Mouse (Mus musculus): ENCODE results near the gene Mpdu1.
"Not testable (repeated sequence)": the region's sequence is repeated elsewhere in the genome, so short reads cannot be mapped to it uniquely, and the experiment has no call there.

The Mpdu1 gene

DNA sequence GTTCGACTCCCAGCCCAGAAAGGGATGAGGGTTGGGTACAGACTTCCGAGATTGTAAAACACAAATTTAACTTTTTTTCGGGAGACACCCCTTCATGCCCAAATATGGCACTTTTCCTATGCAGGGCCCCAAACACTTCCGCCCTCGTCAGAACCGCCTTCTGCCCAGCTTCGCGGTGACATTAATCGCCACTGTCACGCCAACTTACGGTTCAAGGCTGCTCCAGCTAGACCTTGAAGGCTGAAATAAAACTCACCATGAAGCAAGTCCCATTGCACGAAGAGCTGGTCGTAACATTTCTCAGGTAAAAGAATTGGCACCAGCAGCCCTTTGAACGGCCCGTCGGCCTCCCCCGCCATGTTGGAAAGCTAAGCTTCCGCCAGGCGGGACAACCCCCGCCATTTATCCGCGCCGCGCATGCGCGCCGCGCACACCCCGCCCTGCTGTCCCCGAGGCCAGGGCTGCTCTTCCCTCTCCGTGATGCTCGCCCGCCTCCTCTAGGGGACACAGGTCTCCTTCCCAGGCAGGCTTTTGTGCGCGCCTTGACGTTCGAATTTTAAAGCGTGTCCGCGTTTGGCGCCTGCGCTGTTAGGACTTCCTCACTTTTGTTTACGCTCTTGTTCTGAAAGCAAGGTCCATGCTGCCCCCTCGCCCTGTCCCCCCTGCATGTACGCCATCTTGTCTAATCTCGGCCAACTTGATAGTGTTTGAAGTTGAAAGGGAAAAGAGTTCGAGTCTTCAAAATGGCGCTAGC, at the start of gene Mpdu1:
TSS of gene Mpdu1 (minus strand) at position 430 of the 754 bp plus-strand sequence.
- peak; percentile 85 for DNase-seq (ENCODE audit: low spot score)

DNA sequence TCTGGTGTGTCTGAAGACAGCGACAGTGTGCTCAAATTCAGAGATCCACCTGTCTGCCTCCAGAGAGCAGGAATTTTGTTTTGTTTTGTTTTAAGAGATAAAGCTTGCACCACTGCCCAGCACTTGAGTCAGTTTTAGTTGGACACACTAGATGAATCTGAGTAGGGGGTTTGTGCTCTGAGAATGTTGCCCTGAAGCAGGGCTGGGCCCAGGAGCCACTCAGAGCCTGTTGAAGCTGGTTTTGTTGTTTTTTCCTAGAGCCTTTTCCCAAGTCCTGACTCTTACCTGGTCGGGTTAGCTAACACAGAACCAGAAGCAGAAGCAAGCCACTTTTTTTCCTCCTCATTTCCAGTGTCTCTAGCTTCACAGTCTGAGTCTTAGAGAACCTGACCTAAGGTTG, 48.6 kb upstream of the Mpdu1 start:
- DNase-seq (ENCODE audit: low spot score), result no peak

GRCm38 (mm10) chr11:69710470-69710869, 48.0 kb upstream of the Mpdu1 start:
- DNase-seq (ENCODE audit: low spot score), result no peak

DNA sequence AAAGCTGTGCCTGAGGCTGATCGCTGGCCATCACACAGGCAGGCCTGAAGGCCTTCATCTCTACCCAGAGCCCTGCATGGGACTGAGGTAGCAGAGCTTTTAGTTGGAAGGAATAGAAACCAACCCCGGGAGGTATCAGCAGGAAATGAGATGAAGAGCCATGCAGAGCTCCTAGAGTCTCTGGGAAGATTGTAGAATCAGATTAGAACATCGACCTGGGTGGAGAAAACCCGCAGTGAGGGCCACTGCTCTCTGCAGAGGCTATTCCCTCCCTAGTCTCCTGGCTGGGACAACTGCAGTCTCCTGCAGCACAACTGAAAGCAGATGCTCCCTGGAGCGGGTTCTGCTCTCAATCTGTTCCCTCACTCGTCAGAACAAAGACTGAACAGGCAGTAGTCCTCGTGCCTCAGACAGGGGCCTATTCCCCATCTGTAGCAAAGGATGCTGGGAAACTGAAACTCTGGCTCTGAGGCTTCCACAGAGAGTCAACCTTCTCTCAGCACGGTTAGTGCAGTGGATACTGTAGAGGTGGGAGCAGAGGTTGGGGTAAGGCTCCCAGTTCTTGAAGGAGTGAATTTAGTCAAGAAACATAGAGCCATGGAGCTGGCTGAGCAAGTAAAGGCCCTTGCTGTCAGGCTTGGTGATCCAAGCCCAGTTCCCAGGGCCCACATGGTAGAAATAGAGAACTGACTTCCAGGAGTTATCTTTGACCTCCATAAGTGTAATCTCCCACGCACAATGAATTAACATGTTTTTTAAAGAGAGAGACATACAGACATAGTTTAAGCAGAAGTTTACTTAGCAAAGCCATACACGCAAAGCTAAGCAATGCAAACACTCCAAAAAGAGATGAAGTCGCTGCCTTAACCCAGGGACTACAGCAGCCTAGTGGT, 47.4 kb upstream of the Mpdu1 start:
- DNase-seq (ENCODE audit: low spot score), result no peak

GRCm38 (mm10) chr11:69708614-69709265, 46.3 kb upstream of the Mpdu1 start:
- no peak for DNase-seq (ENCODE audit: low spot score)

DNA sequence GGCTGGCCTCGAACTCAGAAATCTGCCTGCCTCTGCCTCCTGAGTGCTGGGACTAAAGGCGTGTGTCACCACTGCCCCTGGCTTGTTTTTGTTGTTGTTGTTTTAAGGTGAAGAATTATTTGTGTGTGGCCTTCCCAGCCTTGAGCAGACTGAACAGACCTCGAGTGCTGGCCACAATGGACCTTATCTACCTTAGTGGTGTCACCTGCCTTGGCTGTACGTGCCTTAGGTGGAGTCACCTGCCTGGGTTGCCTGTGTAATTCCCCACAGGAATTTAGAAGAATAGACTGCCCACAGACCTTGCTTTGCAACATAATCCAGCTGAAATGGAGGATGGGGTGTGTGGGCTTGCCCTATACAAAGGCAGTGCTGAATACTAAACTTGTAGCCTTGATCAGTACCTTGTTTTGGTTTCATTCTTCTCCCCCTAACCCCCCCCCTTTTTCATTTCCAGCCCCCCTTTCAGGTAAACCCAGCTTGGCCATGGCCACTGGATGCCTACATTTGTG, 45.5 kb upstream of the Mpdu1 start:
- DNase-seq (ENCODE audit: low spot score), result no peak

DNA sequence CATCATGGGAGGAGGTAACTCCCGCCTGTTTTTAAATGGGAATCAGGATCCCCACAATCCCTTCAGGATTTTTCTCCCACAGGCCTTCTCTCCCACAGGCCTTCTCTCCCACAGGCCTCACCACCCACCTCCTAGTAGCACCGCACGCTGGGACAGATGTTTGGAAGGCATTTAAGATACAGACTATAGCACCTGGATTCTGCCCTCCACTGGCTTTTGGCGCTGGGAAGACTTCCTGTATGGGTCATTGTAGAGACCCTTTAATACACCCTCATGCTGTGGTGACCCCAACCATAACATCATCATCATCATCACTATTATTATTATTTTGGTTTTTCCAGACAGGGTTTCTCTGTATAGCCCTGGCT, 45.0 kb upstream of the Mpdu1 start:
- no peak for DNase-seq (ENCODE audit: low spot score)

DNA sequence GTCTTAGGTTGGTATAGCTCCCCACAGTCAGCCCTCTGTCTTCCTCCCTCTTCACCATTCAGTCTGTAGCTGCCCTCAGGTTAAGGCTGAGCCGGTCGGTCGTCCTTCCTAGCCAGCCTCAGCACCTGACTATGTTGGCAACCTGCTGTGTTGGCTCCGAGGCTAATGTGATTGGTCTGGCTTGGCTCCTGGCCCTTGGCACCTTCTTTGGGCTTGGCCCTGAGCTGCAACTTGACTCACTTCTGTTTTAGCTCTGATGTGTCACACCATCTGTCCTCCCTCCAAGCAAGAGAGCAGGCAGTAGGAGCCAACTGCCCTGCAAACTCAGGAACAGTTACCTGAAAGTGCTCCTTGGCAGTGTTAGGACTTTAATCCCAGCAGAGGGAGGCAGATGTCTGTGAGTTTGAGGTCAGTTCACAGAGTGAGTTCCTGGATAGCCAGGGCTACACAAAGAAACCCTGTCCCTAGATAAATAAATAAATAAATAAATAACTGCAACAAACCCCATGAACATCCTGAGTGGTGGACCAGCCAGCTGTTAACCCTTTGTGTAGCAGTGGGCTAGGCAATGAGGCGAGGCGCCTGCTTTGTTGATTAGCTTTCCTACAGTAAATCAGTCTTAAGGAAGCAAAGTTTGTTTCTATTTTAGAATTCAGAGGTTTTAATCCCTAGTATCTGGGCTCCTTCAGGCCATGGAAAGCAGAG, 44.5 kb upstream of the Mpdu1 start:
- no peak for DNase-seq (ENCODE audit: low spot score)

- no peak for DNase-seq (ENCODE audit: low spot score)
Measured at GRCm38 (mm10) chr11:69704613-69705010, 42.2 kb upstream of the Mpdu1 start.

DNA sequence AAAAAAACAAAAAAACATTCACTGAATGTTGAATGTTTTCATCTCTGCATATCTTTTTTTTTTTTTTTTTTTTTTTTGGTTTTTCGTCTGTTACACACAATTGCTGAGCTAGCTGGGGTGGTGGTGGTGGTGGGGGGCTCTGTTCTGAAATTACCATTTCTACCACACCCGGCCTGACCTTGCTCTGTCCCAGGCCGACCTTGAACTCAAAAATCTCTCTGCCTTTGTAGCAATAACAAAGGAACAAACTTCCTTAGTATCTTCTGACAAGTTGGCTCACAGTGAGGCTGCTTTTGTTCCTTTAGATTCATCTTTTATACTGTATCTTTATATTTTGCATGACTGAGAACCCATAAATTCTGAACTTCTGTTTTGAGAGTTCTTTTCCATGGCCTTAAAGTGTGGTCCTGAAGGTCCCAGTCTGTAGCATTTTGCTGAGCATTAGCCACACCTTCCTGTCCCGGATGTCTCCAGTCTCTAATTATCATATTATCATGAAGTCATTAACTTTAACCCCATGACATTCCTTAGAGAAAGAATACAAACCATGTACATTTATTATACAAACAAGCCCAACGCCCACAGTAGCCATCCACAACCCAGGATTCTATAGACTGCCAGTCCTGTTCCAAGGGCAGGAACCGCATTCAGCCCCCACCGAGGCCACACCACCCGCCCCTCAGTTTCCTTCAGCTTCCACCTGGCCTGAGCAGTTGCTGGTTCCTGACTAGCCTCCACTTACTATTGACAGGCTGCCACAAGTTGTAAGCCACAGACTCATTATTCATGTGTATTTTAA, 41.6 kb upstream of the Mpdu1 start:
- DNase-seq (ENCODE audit: low spot score), result no peak

DNA sequence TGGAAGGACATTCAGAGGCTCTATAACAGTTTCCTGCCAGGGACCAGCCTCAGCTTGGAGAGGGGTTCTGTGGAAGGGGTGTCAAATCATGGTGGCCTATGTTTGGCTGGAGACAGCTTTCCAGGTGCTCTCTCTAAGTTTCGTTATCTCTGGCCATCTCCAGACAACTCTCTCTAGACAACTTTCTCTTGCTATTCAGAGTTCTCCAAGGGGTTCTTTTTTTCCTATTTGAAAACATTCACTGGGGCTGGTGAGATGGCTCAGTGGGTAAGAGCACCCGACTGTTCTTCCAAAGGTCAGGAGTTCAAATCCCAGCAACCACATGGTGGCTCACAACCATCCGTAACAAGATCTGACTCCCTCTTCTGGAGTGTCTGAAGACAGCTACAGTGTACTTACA, 40.9 kb upstream of the Mpdu1 start:
- DNase-seq (ENCODE audit: low spot score), result not testable (repeated sequence)

DNA sequence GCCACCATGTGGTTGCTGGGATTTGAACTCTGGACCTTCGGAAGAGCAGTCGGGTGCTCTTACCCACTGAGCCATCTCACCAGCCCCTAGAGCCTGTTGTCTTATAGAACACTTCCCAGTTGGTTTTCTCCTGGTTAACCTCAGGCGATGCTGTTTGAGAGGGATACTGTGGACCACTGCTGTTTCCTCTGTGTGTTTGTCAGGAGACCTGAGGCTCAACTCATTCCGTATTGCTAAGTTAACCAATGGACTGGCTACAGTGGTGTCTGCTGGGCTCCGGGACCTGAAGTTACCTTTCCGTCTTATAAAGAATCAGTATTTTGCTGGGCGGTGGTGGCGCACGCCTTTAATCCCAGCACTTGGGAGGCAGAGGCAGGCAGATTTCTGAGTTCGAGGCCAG, 40.4 kb upstream of the Mpdu1 start:
- DNase-seq (ENCODE audit: low spot score), result not testable (repeated sequence)

DNA sequence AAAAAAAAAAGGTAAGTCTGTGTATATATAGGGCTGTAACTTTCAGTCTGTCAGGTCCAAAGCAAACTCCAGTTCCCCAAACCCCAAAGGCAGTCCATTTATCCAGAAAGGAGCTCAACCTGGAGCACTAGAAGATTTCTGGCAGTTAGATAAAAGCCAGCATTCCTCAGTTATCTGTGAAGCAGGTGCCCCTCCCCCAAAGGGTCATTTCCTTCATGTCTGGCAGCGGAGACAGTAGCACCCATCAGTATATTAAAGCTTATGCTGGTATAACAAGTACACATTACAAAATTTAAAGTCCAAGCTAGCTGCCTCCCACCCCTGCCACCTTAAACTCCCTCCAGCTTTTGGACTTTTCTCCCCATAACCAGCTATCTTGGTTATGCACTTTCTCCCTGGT, 37.2 kb upstream of the Mpdu1 start:
- no peak for DNase-seq (ENCODE audit: low spot score)

DNA sequence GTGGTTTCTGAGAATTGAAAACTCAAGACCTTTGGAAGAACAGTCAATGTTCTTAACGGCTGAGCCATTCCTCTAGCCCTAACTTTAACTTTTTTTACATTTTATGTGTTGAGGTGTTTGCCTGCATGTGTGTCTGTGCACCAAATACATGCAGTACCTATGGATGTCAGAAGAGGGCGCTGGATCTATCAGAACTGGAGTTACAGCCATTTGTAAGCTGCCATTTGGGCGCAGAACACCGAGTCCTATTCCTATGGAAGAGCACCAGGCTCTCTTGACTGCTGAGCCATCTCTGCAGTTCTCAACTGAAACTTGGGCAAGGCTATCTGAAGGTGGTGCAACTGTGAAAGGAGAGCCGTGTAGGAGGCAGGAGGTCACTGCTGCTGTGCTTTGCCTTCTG, 36.1 kb upstream of the Mpdu1 start:
- DNase-seq (ENCODE audit: low spot score), result no peak

- no peak for DNase-seq (ENCODE audit: low spot score)
Measured at GRCm38 (mm10) chr11:69697396-69697795, 35.0 kb upstream of the Mpdu1 start.

- DNase-seq (ENCODE audit: low spot score), result peak; percentile 65
Measured at GRCm38 (mm10) chr11:69695361-69696181, 33.1 kb upstream of the Mpdu1 start, which contains the start of the genes Tnfsf12 and Tnfsfm13. Tnfsf12 (minus strand) TSS chr11:69695849. Tnfsfm13 (minus strand) TSS chr11:69696098.

GRCm38 (mm10) chr11:69695046-69695360, 32.6 kb upstream of the Mpdu1 start:
- DNase-seq (ENCODE audit: low spot score), result no peak

DNA sequence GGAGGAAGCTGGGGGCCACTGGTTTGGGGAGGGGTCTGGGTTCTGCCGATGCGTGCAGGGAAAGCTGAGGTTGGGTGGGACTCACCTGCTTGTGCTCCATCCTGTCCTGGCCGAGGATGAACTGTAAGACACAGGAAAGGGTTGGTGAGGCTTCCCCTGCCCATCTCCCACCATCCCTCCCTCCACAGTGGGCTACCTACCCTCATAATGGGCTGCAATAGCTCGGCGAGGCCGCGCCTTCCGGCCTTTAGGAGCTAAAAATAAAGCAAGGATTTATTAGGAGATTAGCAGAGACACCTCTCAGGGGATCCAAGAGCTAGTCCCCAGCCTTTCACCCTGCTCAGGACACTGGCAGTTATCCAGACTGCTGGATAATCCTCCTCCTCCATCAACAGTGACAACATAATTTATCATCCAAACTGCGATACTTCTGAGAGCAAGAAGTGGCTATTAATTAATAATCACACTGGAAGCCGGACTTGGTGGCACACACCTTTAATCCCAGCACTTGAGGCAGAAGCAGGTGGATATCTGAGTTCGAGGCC, 31.1 kb upstream of the Mpdu1 start:
- no peak for DNase-seq (ENCODE audit: low spot score)

- no peak for DNase-seq (ENCODE audit: low spot score)
Measured at GRCm38 (mm10) chr11:69692863-69693262, 30.4 kb upstream of the Mpdu1 start.

Measured in ovary, postnatal 10 days (tissue).